Mouse (Mus musculus) B cell, adult 2 months (primary cell): ENCODE measurements at regions not wholly inside any gene's neighbourhood (a gene's known extent, or its start where the extent isn't known, plus 50 kb on each side); places are given as distances from the start of the nearest gene placed in this dataset.
"Not testable (repeated sequence)": the region's sequence is repeated elsewhere in the genome, so short reads cannot be mapped to it uniquely, and the experiment has no call there.

Experiments
- DNase-seq, 2 experiments: peaks; one replicate each; pipeline ENCODE4 v3.0.0; 2022

GRCm38 (mm10) chr12:71626801-71627200 is 204.1 kb upstream of the Daam1 start:
- DNase-seq: no peak

GRCm38 (mm10) chr12:71627421-71628339 is 203.2 kb upstream of the Daam1 start:
- no peak for DNase-seq

- DNase-seq: no peak
These were observed 202.5 kb upstream of the Daam1 start for GRCm38 (mm10) chr12:71628340-71628738.

GRCm38 (mm10) chr12:71628796-71629195 is 202.1 kb upstream of the Daam1 start:
- no peak for DNase-seq

DNA sequence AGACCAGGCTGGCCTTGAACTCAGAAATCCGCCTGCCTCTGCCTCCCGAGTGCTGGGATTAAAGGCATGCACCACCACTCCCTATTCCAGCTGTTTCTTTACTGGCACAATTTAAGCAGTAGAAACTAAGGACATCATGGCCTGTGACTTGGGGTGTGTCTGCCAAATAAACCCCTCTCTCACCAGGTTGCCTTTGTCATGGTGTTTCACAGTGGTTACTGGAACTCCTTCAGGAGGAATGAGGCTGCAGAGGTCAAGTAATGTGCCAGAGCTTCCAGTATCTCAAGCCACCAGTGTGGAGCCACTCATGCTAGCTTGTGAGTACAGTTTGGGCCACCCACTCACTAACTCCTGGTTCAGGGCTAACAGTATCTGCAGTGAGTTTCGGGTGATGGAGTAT is 200.5 kb upstream of the Daam1 start:
- no peak for DNase-seq

GRCm38 (mm10) chr12:71636300-71636699 is 194.6 kb upstream of the Daam1 start:
- no peak for DNase-seq

DNA sequence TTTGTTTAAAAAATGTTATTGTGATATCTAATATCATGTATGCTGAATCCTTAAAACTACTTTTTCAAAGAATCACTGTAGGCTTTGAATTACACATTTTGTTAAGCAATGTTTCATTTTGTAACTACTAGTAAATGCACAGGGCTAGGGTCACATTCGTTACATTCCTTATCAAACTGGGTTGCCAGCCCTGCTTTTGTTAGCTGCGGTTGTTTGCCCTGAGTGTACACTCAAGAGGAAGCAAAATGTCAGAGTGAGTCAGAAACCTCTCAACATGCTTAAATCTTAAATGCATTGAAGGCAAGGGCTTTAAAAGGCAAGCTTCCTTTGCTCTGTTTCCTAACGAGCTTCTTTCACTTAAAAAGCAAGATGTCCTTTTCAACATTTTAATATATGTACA is 193.6 kb upstream of the Daam1 start:
- DNase-seq: no peak

DNA sequence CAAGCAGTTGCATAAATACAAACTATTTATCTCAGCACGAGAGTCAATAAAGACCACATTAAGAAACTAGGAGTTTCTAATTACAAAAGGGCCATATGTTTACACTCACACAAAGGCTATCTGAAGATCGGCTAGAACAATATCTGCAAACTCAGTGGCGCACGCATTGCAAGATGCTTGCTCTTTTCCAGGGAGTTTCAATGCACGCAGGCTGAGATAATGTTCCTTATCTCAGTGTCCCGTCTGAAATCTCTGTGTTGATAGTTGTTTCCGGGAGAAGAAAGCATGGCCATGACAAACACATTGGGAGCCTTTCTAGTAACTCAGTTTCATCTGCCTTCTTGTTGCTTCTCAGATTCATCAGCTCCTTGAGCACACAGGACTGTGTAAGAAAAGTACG is 192.6 kb upstream of the Daam1 start:
- DNase-seq: no peak

- no peak for DNase-seq
These were observed 190.8 kb upstream of the Daam1 start for GRCm38 (mm10) chr12:71640058-71640501.

- no peak for DNase-seq
These were observed 189.4 kb upstream of the Daam1 start for GRCm38 (mm10) chr12:71641486-71641885.

GRCm38 (mm10) chr12:71642797-71643337 is 188.0 kb upstream of the Daam1 start:
- no peak for DNase-seq

DNA sequence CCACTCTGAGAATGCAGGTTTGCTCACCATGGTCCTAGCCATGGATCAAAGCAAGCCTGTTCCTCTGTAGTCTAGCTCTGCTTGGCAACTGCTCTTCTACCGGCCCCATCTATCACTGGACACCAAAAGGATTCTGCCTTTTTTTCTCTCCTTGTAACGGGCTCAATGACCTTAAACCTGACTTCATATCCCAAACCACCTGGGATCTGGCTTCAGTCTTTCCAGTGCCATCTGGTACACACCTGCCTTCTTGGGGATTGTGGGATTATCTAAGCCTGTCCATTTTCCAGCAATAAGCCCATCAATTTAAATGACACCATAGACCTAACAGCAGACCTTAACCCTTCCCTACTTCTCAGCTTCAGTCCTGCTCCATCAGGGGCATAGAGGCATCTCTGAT is 179.6 kb upstream of the Daam1 start:
- DNase-seq: no peak

- no peak for DNase-seq
These were observed 137.4 kb upstream of the Daam1 start for GRCm38 (mm10) chr12:71693346-71694038.

DNA sequence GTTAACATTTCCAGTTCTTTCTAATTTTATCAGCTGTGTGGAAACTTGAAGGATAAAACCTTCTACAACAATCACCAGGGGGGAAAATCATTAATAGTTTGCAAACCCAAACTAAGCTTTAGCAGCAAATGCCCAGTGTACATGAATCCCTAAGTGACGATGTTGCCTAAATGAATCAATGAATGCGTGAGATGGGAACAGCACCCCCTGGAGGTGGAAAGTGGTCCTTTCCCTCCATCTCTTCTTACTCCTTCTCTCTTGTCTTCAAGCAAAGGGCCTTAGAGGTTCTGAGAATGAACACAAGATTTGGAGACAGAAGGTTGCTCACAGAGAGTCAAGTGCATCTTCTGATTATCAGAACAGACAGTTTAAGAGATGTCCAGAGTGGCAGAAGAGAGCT is 129.1 kb upstream of the Daam1 start:
- DNase-seq: no peak

- DNase-seq: no peak
These were observed 128.7 kb upstream of the Daam1 start for GRCm38 (mm10) chr12:71702181-71702580.

- no peak for DNase-seq
These were observed 127.6 kb upstream of the Daam1 start for GRCm38 (mm10) chr12:71703146-71703902.

- DNase-seq: no peak
These were observed 126.4 kb upstream of the Daam1 start for GRCm38 (mm10) chr12:71704431-71704830.

- peak; percentile 28 to 31 for DNase-seq
These were observed 123.0 kb upstream of the Daam1 start for GRCm38 (mm10) chr12:71707727-71708369.

DNA sequence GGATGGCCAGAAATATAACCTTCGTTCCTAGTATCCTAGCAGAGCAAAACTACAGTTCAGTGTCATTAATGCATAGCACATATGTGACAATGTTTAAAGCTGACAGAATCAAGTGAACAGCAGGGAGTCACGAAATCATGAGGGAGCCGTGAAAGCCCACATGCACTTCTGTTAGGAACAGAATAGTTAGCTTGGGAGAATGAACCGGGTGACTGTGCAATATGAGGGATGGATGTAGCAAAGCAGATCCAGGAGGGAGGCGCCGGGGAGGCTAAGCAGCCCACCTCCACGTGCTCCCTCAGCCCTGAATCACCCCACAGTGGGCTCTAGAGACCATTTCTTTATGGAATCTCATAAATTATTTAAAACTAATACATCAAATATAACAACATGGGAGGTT is 116.3 kb upstream of the Daam1 start:
- no peak for DNase-seq

DNA sequence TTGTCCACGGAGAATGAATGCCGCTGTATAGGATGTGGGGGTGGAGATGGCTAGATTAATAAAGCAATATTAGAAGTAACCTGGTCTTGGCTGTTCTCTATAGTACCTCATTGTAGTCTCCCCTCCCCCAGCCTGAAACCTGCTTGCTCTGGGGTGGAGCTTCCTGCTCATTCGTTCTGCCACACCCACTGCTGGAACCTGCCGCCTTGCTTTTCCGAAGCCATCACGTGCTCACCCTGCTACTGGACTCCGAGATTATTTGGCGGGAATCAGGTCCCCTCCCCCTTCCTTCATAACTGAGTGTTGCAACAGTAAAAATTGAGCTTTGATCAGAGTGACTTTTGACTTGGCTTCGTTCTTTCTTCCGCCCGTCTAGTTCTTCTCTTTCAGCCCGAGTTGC is 112.5 kb upstream of the Daam1 start:
- not testable (repeated sequence) for DNase-seq

GRCm38 (mm10) chr12:71718911-71719310 is 112.0 kb upstream of the Daam1 start:
- DNase-seq: no peak

DNA sequence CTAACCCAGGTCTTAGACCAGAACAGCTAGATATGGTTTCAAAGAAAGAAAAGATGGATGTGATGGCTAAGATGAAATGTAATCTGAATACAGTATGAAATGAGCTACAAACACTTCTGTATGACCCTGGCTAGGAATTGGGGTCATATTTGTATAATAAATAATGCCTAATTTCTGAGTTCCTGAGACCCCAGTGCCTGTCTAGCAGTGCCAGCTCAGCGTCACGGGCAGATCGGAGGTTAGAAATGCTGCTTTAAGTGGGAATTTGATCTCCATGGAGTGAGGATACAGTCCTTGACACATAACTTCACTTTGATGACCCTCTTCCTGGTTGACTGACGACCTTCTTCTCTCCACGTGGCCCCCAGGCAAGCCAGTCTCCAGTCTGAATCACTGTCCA is 105.7 kb upstream of the Daam1 start:
- no peak for DNase-seq
